Mouse (Mus musculus): ENCODE results near the gene Pfkm. TPM values are rescaled to one million over a fixed set of nuclear protein-coding genes. Genes with fewer than 3 reads are reported as not detected.

Gene Pfkm
- polyA plus RNA-seq, 1 experiment from 2014 or later: 36.3 TPM

GRCm38 (mm10) chr15:98140809-98141208 lies 48.4 kb downstream of the Pfkm start:
- no peak overlapping the region for H3K9ac ChIP-seq (ENCODE audit: low read length)
- H3K27ac ChIP-seq (ENCODE audit: low read depth, low read length): no peak overlapping the region
- no peak for DNase-seq (ENCODE audit: low spot score, missing footprints)
- no peak overlapping the region for H3K4me2 ChIP-seq
- H3K4me1 ChIP-seq (ENCODE audit: control insufficient read depth, insufficient read depth, low read length): peaks cover 7% of the 10 kb centered on the region
- ATAC-seq (ENCODE audit: low FRiP score): no peak
- WGBS: 93% methylated on average over 5 of the region's 5 CpGs
- H3K4me3 ChIP-seq (ENCODE audit: low read depth, low read length): no peak overlapping the region
- H3K36me3 ChIP-seq (ENCODE audit: control insufficient read depth, insufficient read depth, low read length): peaks cover 11% of the 10 kb centered on the region; the same call in 1 of the 2 replicates
- no peaks in the 10 kb centered on the region for H3K27me3 ChIP-seq (ENCODE audit: control insufficient read depth, insufficient read depth, low read length)
- no peaks in the 10 kb centered on the region for H3K9me3 ChIP-seq (ENCODE audit: control insufficient read depth, low read length)

DNA sequence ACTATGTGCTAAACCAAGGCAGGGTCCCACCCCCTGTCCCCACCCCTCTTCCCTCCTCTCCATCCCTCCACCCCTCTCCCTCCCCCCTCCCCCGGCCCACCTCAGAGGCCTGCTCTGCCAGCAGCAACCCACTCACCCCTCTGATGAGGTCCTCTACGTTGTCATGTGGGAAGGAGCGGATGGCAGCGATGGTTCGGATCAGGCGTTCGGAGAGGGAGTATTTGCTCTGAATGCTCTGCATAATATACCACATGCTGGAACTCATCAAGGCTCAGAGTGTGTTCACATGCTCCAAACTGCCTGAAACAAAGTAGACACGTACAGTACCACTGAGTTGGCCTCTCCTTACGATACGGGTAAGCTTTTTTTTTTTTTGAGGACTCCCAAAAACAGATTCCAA lies 50.1 kb downstream of the Pfkm start:
- DNase-seq (ENCODE audit: low spot score, missing footprints): no peak
- 83% methylated on average over 10 of the region's 10 CpGs for WGBS

DNA sequence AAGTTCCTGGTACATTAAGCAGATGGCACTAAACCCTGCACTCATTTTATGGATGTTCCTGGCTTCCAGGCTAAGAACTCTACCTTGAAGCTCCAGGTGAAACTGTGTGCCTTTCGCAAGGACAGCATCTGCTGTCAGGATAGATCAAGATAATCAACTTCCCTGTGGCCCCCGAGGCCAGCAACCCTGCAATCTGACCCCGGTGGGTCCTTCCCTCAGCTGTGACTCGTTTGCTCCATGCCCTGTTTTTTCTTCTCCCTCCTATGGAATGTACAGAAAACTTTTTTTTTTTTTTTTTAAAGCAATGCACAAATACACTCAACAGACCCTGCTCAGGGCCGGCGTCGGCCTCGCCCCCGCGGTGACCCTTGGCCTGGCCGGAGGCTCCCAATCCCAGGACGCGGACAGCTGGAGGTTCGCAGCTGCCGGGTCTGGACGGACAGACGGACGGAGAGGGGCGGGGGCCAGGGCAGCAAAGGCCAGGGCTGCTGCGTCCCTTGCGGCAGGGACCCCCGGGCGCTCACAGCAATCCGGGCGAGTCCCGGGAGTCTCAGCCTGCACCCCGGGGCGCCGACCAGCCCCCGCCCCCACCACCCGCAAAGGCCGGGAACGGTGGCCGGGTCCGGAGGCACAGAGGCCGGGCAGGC lies 52.6 kb downstream of the Pfkm start:
- peak overlapping the region; percentile 48; the same call in 1 of the 2 replicates for H3K27ac ChIP-seq (ENCODE audit: low read depth, low read length)
- WGBS: under 1% methylated on average over 36 of the region's 36 CpGs
- peak overlapping the region; percentile 89 for H3K9ac ChIP-seq (ENCODE audit: low read length)
- ATAC-seq (ENCODE audit: low FRiP score) (peak; percentile 69), DNase-seq (ENCODE audit: low spot score, missing footprints) (peak; percentile 85)
- H3K4me3 ChIP-seq (ENCODE audit: low read depth, low read length): peak overlapping the region; percentile 95
- H3K27me3 ChIP-seq (ENCODE audit: control insufficient read depth, insufficient read depth, low read length): no peaks in the 10 kb centered on the region
- peak overlapping the region; percentile 95 for H3K4me2 ChIP-seq
- peaks cover 9% of the 10 kb centered on the region; the same call in 1 of the 2 replicates for H3K36me3 ChIP-seq (ENCODE audit: control insufficient read depth, insufficient read depth, low read length)
- H3K9me3 ChIP-seq (ENCODE audit: control insufficient read depth, low read length): no peaks in the 10 kb centered on the region
- peaks cover 7% of the 10 kb centered on the region for H3K4me1 ChIP-seq (ENCODE audit: control insufficient read depth, insufficient read depth, low read length)

More for the DNA sequence above, 50.1 kb downstream of the Pfkm start:
- H3K4me3 ChIP-seq (ENCODE audit: low read depth, low read length): no peak overlapping the region
- H3K27ac ChIP-seq (ENCODE audit: low read depth, low read length): no peak overlapping the region
- no peak overlapping the region for H3K9ac ChIP-seq (ENCODE audit: low read length)
- peaks cover 7% of the 10 kb centered on the region for H3K4me1 ChIP-seq (ENCODE audit: control insufficient read depth, insufficient read depth, low read length)
- H3K27me3 ChIP-seq (ENCODE audit: control insufficient read depth, insufficient read depth, low read length): no peaks in the 10 kb centered on the region
- peaks cover 11% of the 10 kb centered on the region; the same call in 1 of the 2 replicates for H3K36me3 ChIP-seq (ENCODE audit: control insufficient read depth, insufficient read depth, low read length)
- no peak overlapping the region for H3K4me2 ChIP-seq
- H3K9me3 ChIP-seq (ENCODE audit: control insufficient read depth, low read length): no peaks in the 10 kb centered on the region
- ATAC-seq (ENCODE audit: low FRiP score): no peak

DNA sequence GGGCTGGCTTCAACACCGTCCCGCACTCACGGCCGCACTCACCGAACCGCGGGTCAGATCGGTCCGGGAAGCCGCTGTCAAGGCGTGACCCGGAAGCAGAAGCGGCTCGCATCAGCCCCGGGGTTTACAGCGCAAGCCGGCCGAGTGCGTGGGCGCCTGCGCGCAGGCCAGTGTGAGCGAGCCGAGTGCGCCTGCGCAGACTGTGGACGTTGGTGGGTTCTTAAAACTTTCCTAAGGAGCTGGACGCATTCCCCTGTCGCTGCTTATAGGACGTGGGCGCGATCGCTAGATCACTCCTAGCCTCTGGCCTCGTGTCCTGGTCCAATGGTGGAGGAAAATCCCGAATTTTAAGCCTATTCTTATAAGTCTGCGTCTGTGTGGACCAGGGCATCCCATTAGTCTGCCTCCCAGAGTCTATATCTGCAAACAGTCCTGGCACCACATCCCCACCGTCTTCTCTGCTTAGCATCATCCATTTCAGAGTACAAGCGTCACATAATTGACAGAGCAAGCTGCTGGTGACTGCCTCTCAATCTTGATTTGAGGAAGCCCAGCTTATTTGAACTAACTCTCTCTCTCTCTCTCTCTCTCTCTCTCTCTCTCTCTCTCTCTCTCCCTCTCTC lies 53.3 kb downstream of the Pfkm start:
- H3K9me3 ChIP-seq (ENCODE audit: control insufficient read depth, low read length): no peaks in the 10 kb centered on the region
- DNase-seq (ENCODE audit: low spot score, missing footprints) (peak; percentile 99), ATAC-seq (ENCODE audit: low FRiP score) (peak; percentile 97)
- H3K27ac ChIP-seq (ENCODE audit: low read depth, low read length): peak overlapping the region; percentile 48
- H3K4me1 ChIP-seq (ENCODE audit: control insufficient read depth, insufficient read depth, low read length): peaks cover 7% of the 10 kb centered on the region
- H3K4me2 ChIP-seq: peak overlapping the region; percentile 95
- 1% methylated on average over 37 of the region's 38 CpGs for WGBS
- H3K36me3 ChIP-seq (ENCODE audit: control insufficient read depth, insufficient read depth, low read length): peaks cover 5% of the 10 kb centered on the region; the same call in 1 of the 2 replicates
- H3K9ac ChIP-seq (ENCODE audit: low read length): peak overlapping the region; percentile 89
- H3K27me3 ChIP-seq (ENCODE audit: control insufficient read depth, insufficient read depth, low read length): no peaks in the 10 kb centered on the region
- peak overlapping the region; percentile 95 for H3K4me3 ChIP-seq (ENCODE audit: low read depth, low read length)

DNA sequence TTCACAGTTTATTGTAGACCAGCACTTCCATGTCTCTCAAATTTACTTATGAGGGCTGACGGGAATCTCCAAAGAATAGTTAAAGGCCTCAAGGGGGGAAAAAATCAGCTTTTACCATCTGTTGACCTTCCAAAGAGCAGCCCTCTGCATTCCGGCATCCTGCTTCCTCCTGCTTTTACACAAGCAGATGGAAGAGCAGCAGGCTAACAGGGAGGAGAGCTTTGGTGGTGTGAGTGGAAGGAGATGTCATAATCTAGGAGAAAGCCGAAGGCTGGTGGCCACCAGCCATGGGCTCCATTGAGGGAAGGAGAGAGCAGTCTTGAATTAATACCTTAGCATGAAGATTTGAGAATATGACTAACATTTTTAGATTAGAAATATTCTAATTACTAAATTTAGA lies 56.0 kb downstream of the Pfkm start:
- H3K9ac ChIP-seq (ENCODE audit: low read length): no peak overlapping the region
- ATAC-seq (ENCODE audit: low FRiP score) (no peak), DNase-seq (ENCODE audit: low spot score, missing footprints) (peak; percentile 39)
- no peak overlapping the region for H3K4me3 ChIP-seq (ENCODE audit: low read depth, low read length)
- H3K27me3 ChIP-seq (ENCODE audit: control insufficient read depth, insufficient read depth, low read length): no peaks in the 10 kb centered on the region
- no peak overlapping the region for H3K4me2 ChIP-seq
- no peaks in the 10 kb centered on the region for H3K9me3 ChIP-seq (ENCODE audit: control insufficient read depth, low read length)
- peaks cover 7% of the 10 kb centered on the region for H3K4me1 ChIP-seq (ENCODE audit: control insufficient read depth, insufficient read depth, low read length)
- no peaks in the 10 kb centered on the region for H3K36me3 ChIP-seq (ENCODE audit: control insufficient read depth, insufficient read depth, low read length)
- 79% methylated on average over 3 of the region's 3 CpGs for WGBS
- no peak overlapping the region for H3K27ac ChIP-seq (ENCODE audit: low read depth, low read length)

DNA sequence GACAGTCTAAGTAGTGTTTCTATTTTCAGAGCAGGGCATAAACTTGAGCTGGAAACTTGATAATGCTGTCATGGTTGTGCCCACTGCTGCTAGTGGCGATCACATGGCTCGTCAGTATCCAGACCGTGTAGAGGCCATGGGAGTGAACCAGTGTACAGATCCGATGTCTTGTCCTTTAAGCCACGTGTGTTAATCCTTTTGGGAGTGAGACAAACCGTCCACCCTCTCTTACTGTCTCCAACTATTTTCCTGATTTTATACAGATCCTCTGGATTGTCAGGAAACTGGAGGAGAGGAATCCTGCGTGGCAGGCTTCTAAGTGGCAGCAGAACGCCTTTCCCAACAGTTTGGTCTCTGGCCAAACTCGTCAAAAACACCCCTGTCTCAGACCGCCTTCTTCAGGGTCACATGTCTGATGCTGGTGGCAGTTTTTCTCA lies 56.8 kb downstream of the Pfkm start:
- peak; percentile 37 for DNase-seq (ENCODE audit: low spot score, missing footprints)
- H3K9me3 ChIP-seq (ENCODE audit: control insufficient read depth, low read length): no peaks in the 10 kb centered on the region
- no peak overlapping the region for H3K4me3 ChIP-seq (ENCODE audit: low read depth, low read length)
- WGBS: 83% methylated on average over 10 of the region's 10 CpGs
- H3K4me1 ChIP-seq (ENCODE audit: control insufficient read depth, insufficient read depth, low read length): peaks cover 7% of the 10 kb centered on the region
- H3K9ac ChIP-seq (ENCODE audit: low read length): no peak overlapping the region
- ATAC-seq (ENCODE audit: low FRiP score): no peak
- H3K36me3 ChIP-seq (ENCODE audit: control insufficient read depth, insufficient read depth, low read length): no peaks in the 10 kb centered on the region
- H3K27me3 ChIP-seq (ENCODE audit: control insufficient read depth, insufficient read depth, low read length): no peaks in the 10 kb centered on the region
- H3K27ac ChIP-seq (ENCODE audit: low read depth, low read length): no peak overlapping the region
- no peak overlapping the region for H3K4me2 ChIP-seq

- Histone ChIP-seq H3K4me2 (no peak overlapping the region), H3K9ac (ENCODE audit: low read length) (no peak overlapping the region), H3K4me3 (ENCODE audit: low read depth, low read length) (no peak overlapping the region), H3K4me1 (ENCODE audit: control insufficient read depth, insufficient read depth, low read length) (no peaks in the 10 kb centered on the region), H3K27ac (ENCODE audit: low read depth, low read length) (no peak overlapping the region), H3K27me3 (ENCODE audit: control insufficient read depth, insufficient read depth, low read length) (no peaks in the 10 kb centered on the region), H3K36me3 (ENCODE audit: control insufficient read depth, insufficient read depth, low read length) (no peaks in the 10 kb centered on the region), H3K9me3 (ENCODE audit: control insufficient read depth, low read length) (no peaks in the 10 kb centered on the region)
- 72% methylated on average over 7 of the region's 7 CpGs for WGBS
- no peak for ATAC-seq (ENCODE audit: low FRiP score)
- peak; percentile 75 for DNase-seq (ENCODE audit: low spot score, missing footprints)
Observed at GRCm38 (mm10) chr15:98152916-98153315, 60.5 kb downstream of the Pfkm start.

GRCm38 (mm10) chr15:98153625-98154024 lies 61.2 kb downstream of the Pfkm start:
- Histone ChIP-seq H3K27ac (ENCODE audit: low read depth, low read length) (no peak overlapping the region), H3K4me2 (no peak overlapping the region), H3K36me3 (ENCODE audit: control insufficient read depth, insufficient read depth, low read length) (no peaks in the 10 kb centered on the region), H3K9ac (ENCODE audit: low read length) (no peak overlapping the region), H3K4me3 (ENCODE audit: low read depth, low read length) (no peak overlapping the region), H3K9me3 (ENCODE audit: control insufficient read depth, low read length) (no peaks in the 10 kb centered on the region), H3K4me1 (ENCODE audit: control insufficient read depth, insufficient read depth, low read length) (no peaks in the 10 kb centered on the region), H3K27me3 (ENCODE audit: control insufficient read depth, insufficient read depth, low read length) (no peaks in the 10 kb centered on the region)
- WGBS: 34% methylated on average over 3 of the region's 3 CpGs
- peak; percentile 91 for DNase-seq (ENCODE audit: low spot score, missing footprints)
- 0 out of 2 replicates have a peak, but pooled peaks have one; percentile 16 for ATAC-seq (ENCODE audit: low FRiP score)

GRCm38 (mm10) chr15:98154146-98154545 lies 61.8 kb downstream of the Pfkm start:
- no peaks in the 10 kb centered on the region for H3K27me3 ChIP-seq (ENCODE audit: control insufficient read depth, insufficient read depth, low read length)
- no peaks in the 10 kb centered on the region for H3K4me1 ChIP-seq (ENCODE audit: control insufficient read depth, insufficient read depth, low read length)
- H3K4me3 ChIP-seq (ENCODE audit: low read depth, low read length): no peak overlapping the region
- no peaks in the 10 kb centered on the region for H3K9me3 ChIP-seq (ENCODE audit: control insufficient read depth, low read length)
- ATAC-seq (ENCODE audit: low FRiP score) (no peak), DNase-seq (ENCODE audit: low spot score, missing footprints) (peak; percentile 82)
- H3K36me3 ChIP-seq (ENCODE audit: control insufficient read depth, insufficient read depth, low read length): no peaks in the 10 kb centered on the region
- H3K9ac ChIP-seq (ENCODE audit: low read length): no peak overlapping the region
- H3K4me2 ChIP-seq: no peak overlapping the region
- 70% methylated on average over 3 of the region's 4 CpGs for WGBS
- no peak overlapping the region for H3K27ac ChIP-seq (ENCODE audit: low read depth, low read length)
